Mouse (Mus musculus) hindbrain, embryonic 13.5 days (tissue): Measurements from ENCODE around the gene Kcnv2. TPM values are rescaled to one million over a fixed set of nuclear protein-coding genes. Genes with fewer than 3 reads are reported as not detected.

Experiments
- ATAC-seq: fragments of 200-750 bp; cut with Nextera tagmentation; 2 replicates; pipeline ENCODE4 v1.8.0; 2017; ENCODE audit warnings: moderate TSS enrichment; ENCODE audit not compliant: low FRiP score
- H3K27ac ChIP-seq: fragments of 300-500 bp; sonication (generic); 2 replicates; pipeline ENCODE4 v1.5.1; 2015; ENCODE audit warnings: inconsistent platforms, mild to moderate bottlenecking, moderate library complexity
- H3K27me3 ChIP-seq: fragments of 300-500 bp; sonication (generic); 2 replicates; pipeline ENCODE4 v1.6.1; 2015; ENCODE audit warnings: mild to moderate bottlenecking, inconsistent platforms
- H3K36me3 ChIP-seq: fragments of 300-500 bp; sonication (generic); 2 replicates; pipeline ENCODE4 v1.6.1; 2015; ENCODE audit warnings: mild to moderate bottlenecking, inconsistent platforms
- H3K4me1 ChIP-seq: fragments of 300-500 bp; sonication (generic); replicated peaks from 2 replicates; pipeline ENCODE4 v1.6.1; 2015; ENCODE audit warnings: inconsistent platforms
- H3K4me2 ChIP-seq: fragments of 300-500 bp; sonication (generic); 2 replicates; pipeline ENCODE4 v1.6.1; 2015; ENCODE audit warnings: inconsistent platforms, mild to moderate bottlenecking, moderate library complexity
- H3K4me3 ChIP-seq: fragments of 300-500 bp; sonication (generic); 2 replicates; pipeline ENCODE4 v1.5.1; 2015; ENCODE audit warnings: mild to moderate bottlenecking, inconsistent platforms
- H3K9ac ChIP-seq: fragments of 300-500 bp; sonication (generic); 2 replicates; pipeline ENCODE4 v1.6.1; 2015; ENCODE audit warnings: mild to moderate bottlenecking, inconsistent platforms
- H3K9me3 ChIP-seq: fragments of 300-500 bp; sonication (generic); 2 replicates; pipeline ENCODE4 v1.6.1; 2016; ENCODE audit warnings: inconsistent platforms
- WGBS: fragments of 180-500 bp; shearing (Covaris S2); methylation state at CpG from one replicate; pipeline ENCODE4 v1.1.7; 2015; 5-methylcytosine and 5-hydroxymethylcytosine counted together
- polyA plus RNA-seq: library from polyadenylated mRNA; unstranded; fragments of >200 nt; fragmentation: Nextera tagmentation; extraction: Ambion mirVana; gene quantifications from 2 replicates; pipeline ENCODE4 v1.2.1, GENCODE M21; 2015

Kcnv2 gene
- polyA plus RNA-seq, 1 experiment from 2014 or later: 0.17 TPM

GRCm38 (mm10) chr19:27327569-27327968 lies 5.2 kb downstream of the Kcnv2 start:
- 86% methylated on average over 6 of the region's 6 CpGs for WGBS

GRCm38 (mm10) chr19:27328166-27328565 lies 5.8 kb downstream of the Kcnv2 start:
- no peaks in the 10 kb centered on the region for H3K27me3 ChIP-seq
- H3K27ac ChIP-seq: no peak overlapping the region
- peaks cover 10% of the 10 kb centered on the region for H3K4me1 ChIP-seq
- ATAC-seq: no peak
- H3K36me3 ChIP-seq: no peaks in the 10 kb centered on the region
- H3K9ac ChIP-seq: no peak overlapping the region
- no peak overlapping the region for H3K4me3 ChIP-seq
- WGBS: 85% methylated on average over 3 of the region's 3 CpGs
- H3K4me2 ChIP-seq: no peak overlapping the region
- no peaks in the 10 kb centered on the region for H3K9me3 ChIP-seq

More at GRCm38 (mm10) chr19:27327569-27327968, 5.2 kb downstream of the Kcnv2 start:
- H3K4me2 ChIP-seq: no peak overlapping the region
- no peaks in the 10 kb centered on the region for H3K36me3 ChIP-seq
- H3K27me3 ChIP-seq: no peaks in the 10 kb centered on the region
- no peak overlapping the region for H3K27ac ChIP-seq
- no peak overlapping the region for H3K9ac ChIP-seq
- ATAC-seq: no peak
- H3K9me3 ChIP-seq: no peaks in the 10 kb centered on the region
- H3K4me1 ChIP-seq: peaks cover 9% of the 10 kb centered on the region
- no peak overlapping the region for H3K4me3 ChIP-seq

GRCm38 (mm10) chr19:27328644-27329043 lies 6.3 kb downstream of the Kcnv2 start:
- no peak overlapping the region for H3K27ac ChIP-seq
- H3K9ac ChIP-seq: no peak overlapping the region
- 91% methylated on average over 4 of the region's 4 CpGs for WGBS
- no peak overlapping the region for H3K4me2 ChIP-seq
- no peaks in the 10 kb centered on the region for H3K36me3 ChIP-seq
- ATAC-seq: no peak
- no peaks in the 10 kb centered on the region for H3K27me3 ChIP-seq
- no peak overlapping the region for H3K4me3 ChIP-seq
- peaks cover 10% of the 10 kb centered on the region for H3K4me1 ChIP-seq
- no peaks in the 10 kb centered on the region for H3K9me3 ChIP-seq

- H3K36me3 ChIP-seq: no peaks in the 10 kb centered on the region
- no peak overlapping the region for H3K4me3 ChIP-seq
- no peak overlapping the region for H3K4me2 ChIP-seq
- no peaks in the 10 kb centered on the region for H3K9me3 ChIP-seq
- peaks cover 10% of the 10 kb centered on the region for H3K4me1 ChIP-seq
- ATAC-seq: no peak
- no peaks in the 10 kb centered on the region for H3K27me3 ChIP-seq
- H3K27ac ChIP-seq: no peak overlapping the region
- H3K9ac ChIP-seq: no peak overlapping the region
- 48% methylated on average over 6 of the region's 6 CpGs for WGBS
These were observed 9.9 kb downstream of the Kcnv2 start for GRCm38 (mm10) chr19:27332207-27332794.

GRCm38 (mm10) chr19:27336126-27336917 lies 13.9 kb downstream of the Kcnv2 start:
- Histone ChIP-seq H3K9me3 (no peaks in the 10 kb centered on the region), H3K36me3 (no peaks in the 10 kb centered on the region), H3K27ac (no peak overlapping the region), H3K4me3 (no peak overlapping the region), H3K4me1 (peaks cover 10% of the 10 kb centered on the region), H3K4me2 (no peak overlapping the region), H3K9ac (no peak overlapping the region), H3K27me3 (no peaks in the 10 kb centered on the region)
- no peak for ATAC-seq
- 69% methylated on average over 4 of the region's 4 CpGs for WGBS

- 92% methylated on average over 1 of the region's 1 CpGs for WGBS
- Histone ChIP-seq H3K9me3 (no peaks in the 10 kb centered on the region), H3K36me3 (no peaks in the 10 kb centered on the region), H3K9ac (no peak overlapping the region), H3K4me2 (no peak overlapping the region), H3K27ac (no peak overlapping the region), H3K4me1 (no peaks in the 10 kb centered on the region), H3K27me3 (no peaks in the 10 kb centered on the region), H3K4me3 (no peak overlapping the region)
- no peak for ATAC-seq
These were observed 24.1 kb downstream of the Kcnv2 start for GRCm38 (mm10) chr19:27346501-27346900.

GRCm38 (mm10) chr19:27351700-27352099 lies 29.3 kb downstream of the Kcnv2 start:
- Histone ChIP-seq H3K27ac (no peak overlapping the region), H3K4me1 (no peaks in the 10 kb centered on the region)

GRCm38 (mm10) chr19:27360381-27360780 lies 38.0 kb downstream of the Kcnv2 start:
- no peak overlapping the region for H3K27ac ChIP-seq
- no peaks in the 10 kb centered on the region for H3K36me3 ChIP-seq
- no peaks in the 10 kb centered on the region for H3K27me3 ChIP-seq
- no peak for ATAC-seq
- H3K4me2 ChIP-seq: no peak overlapping the region
- no peak overlapping the region for H3K4me3 ChIP-seq
- H3K9ac ChIP-seq: no peak overlapping the region
- no peaks in the 10 kb centered on the region for H3K9me3 ChIP-seq
- H3K4me1 ChIP-seq: peaks cover 6% of the 10 kb centered on the region

More at GRCm38 (mm10) chr19:27351700-27352099, 29.3 kb downstream of the Kcnv2 start:
- Histone ChIP-seq H3K9me3 (no peaks in the 10 kb centered on the region), H3K4me3 (no peak overlapping the region), H3K4me2 (no peak overlapping the region), H3K27me3 (no peaks in the 10 kb centered on the region), H3K9ac (no peak overlapping the region), H3K36me3 (no peaks in the 10 kb centered on the region)
- no peak for ATAC-seq
- WGBS: 57% methylated on average over 6 of the region's 6 CpGs

GRCm38 (mm10) chr19:27363891-27364290 lies 41.5 kb downstream of the Kcnv2 start:
- no peaks in the 10 kb centered on the region for H3K36me3 ChIP-seq
- no peaks in the 10 kb centered on the region for H3K27me3 ChIP-seq
- H3K9ac ChIP-seq: no peak overlapping the region
- no peak overlapping the region for H3K4me3 ChIP-seq
- no peak for ATAC-seq
- H3K4me1 ChIP-seq: peaks cover 11% of the 10 kb centered on the region
- peak overlapping the region; percentile 37 for H3K4me2 ChIP-seq
- no peak overlapping the region for H3K27ac ChIP-seq
- no peaks in the 10 kb centered on the region for H3K9me3 ChIP-seq
- WGBS: 61% methylated on average over 4 of the region's 4 CpGs

- H3K4me3 ChIP-seq: no peak overlapping the region
- H3K9ac ChIP-seq: peak overlapping the region; percentile 19; the same call in 1 of the 2 replicates
- no peak for ATAC-seq
These were observed 42.1 kb downstream of the Kcnv2 start for GRCm38 (mm10) chr19:27364521-27364931.

GRCm38 (mm10) chr19:27366113-27366746 lies 43.8 kb downstream of the Kcnv2 start:
- no peak overlapping the region for H3K4me3 ChIP-seq
- WGBS: 87% methylated on average over 10 of the region's 10 CpGs
- H3K27ac ChIP-seq: no peak overlapping the region
- H3K9ac ChIP-seq: no peak overlapping the region
- peaks cover 11% of the 10 kb centered on the region for H3K4me1 ChIP-seq
- no peak overlapping the region for H3K4me2 ChIP-seq
- no peaks in the 10 kb centered on the region for H3K9me3 ChIP-seq
- H3K27me3 ChIP-seq: no peaks in the 10 kb centered on the region
- ATAC-seq: no peak
- H3K36me3 ChIP-seq: no peaks in the 10 kb centered on the region

More at GRCm38 (mm10) chr19:27364521-27364931, 42.1 kb downstream of the Kcnv2 start:
- 19% methylated on average over 8 of the region's 8 CpGs for WGBS
- no peaks in the 10 kb centered on the region for H3K27me3 ChIP-seq
- peak overlapping the region; percentile 37 for H3K4me2 ChIP-seq
- H3K27ac ChIP-seq: no peak overlapping the region
- peaks cover 11% of the 10 kb centered on the region for H3K4me1 ChIP-seq
- H3K36me3 ChIP-seq: no peaks in the 10 kb centered on the region
- H3K9me3 ChIP-seq: no peaks in the 10 kb centered on the region

GRCm38 (mm10) chr19:27369461-27370135 lies 47.2 kb downstream of the Kcnv2 start:
- H3K4me1 ChIP-seq: peaks cover 7% of the 10 kb centered on the region
- no peaks in the 10 kb centered on the region for H3K27me3 ChIP-seq
- H3K4me3 ChIP-seq: no peak overlapping the region
- no peaks in the 10 kb centered on the region for H3K36me3 ChIP-seq
- H3K27ac ChIP-seq: no peak overlapping the region
- H3K4me2 ChIP-seq: no peak overlapping the region
- H3K9me3 ChIP-seq: no peaks in the 10 kb centered on the region
- ATAC-seq: no peak
- 88% methylated on average over 3 of the region's 3 CpGs for WGBS
- H3K9ac ChIP-seq: no peak overlapping the region
